Mouse (Mus musculus): ENCODE measurements around the gene Pnma1. TPM values are rescaled to one million over a fixed set of nuclear protein-coding genes. Genes with fewer than 3 reads are reported as not detected.

The Pnma1 gene
- polyA plus RNA-seq, 1 experiment from 2014 or later = 0.49 TPM

DNA sequence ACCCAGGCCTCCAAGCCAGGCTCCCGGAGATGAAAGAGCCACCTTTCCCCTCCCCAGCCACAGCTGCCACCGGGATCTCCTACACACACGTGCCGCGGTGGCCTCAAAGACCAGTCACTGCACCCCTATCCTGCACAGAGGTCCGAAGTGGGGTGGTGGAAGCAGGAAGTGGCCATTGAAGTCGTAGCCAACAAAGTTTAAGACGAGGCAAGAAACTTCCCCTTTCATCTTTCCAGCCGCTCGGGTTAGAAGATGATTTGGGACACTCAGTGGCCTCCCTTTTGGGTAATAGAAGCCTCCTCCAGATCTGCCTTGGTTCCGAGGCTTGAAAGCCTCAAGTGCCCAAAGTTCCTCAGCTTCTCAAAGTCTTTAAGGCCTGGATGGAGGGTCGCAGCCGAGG lies 44.0 kb upstream of the Pnma1 start:
- H3K9me3 ChIP-seq (ENCODE audit: control insufficient read depth, low read length) = no peaks in the 10 kb centered on the region
- peak overlapping the region; percentile 96 for H3K9ac ChIP-seq (ENCODE audit: low read length)
- peak overlapping the region; percentile 100 for H3K27ac ChIP-seq (replicated peaks)
- ATAC-seq (ENCODE audit: low FRiP score, low TSS enrichment) (no peak), DNase-seq (ENCODE audit: low spot score) (no peak)
- WGBS = 6% methylated on average over 13 of the region's 13 CpGs
- H3K4me3 ChIP-seq (ENCODE audit: low read depth, low read length) = peak overlapping the region; percentile 87
- no peak for TF ChIP-seq EP300 (optimal IDR thresholded peaks at IDR 0.05)
- no peak for TF ChIP-seq CTCF (IDR thresholded peaks at IDR 0.05; ENCODE audit: low read depth)
- no peaks in the 10 kb centered on the region for H3K36me3 ChIP-seq (ENCODE audit: control insufficient read depth, insufficient read depth, low read length)
- H3K27me3 ChIP-seq (ENCODE audit: control insufficient read depth, insufficient read depth, low read length) = no peaks in the 10 kb centered on the region
- peak overlapping the region; percentile 96 for H3K4me2 ChIP-seq (replicated peaks; ENCODE audit: low read depth)
- peaks cover 30% of the 10 kb centered on the region for H3K4me1 ChIP-seq (replicated peaks; ENCODE audit: control insufficient read depth, insufficient read depth)

DNA sequence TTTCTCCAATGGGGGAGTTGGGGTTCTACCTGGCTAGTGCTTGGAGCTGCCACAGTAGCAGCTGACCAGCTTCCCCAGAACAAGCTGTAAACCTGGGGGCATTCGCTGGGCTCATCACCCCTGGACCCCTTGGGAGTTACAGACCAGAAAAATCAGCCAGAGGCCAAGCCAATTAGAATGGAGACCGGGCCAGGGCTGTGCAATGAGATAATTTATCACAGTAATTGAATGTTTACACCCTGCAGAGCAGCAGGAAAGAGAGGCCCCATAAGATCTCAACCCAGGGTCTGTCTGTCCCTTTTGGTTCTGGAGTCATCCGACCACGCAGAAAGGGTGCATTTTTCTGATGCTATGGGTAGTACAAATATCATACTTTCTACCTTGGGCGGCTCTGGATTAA lies 43.5 kb upstream of the Pnma1 start:
- TF ChIP-seq EP300 (optimal IDR thresholded peaks at IDR 0.05) (no peak), CTCF (IDR thresholded peaks at IDR 0.05; ENCODE audit: low read depth) (no peak)
- Histone ChIP-seq H3K9me3 (ENCODE audit: control insufficient read depth, low read length) (no peaks in the 10 kb centered on the region), H3K4me1 (replicated peaks; ENCODE audit: control insufficient read depth, insufficient read depth) (peaks cover 31% of the 10 kb centered on the region), H3K4me3 (ENCODE audit: low read depth, low read length) (peak overlapping the region; percentile 87), H3K36me3 (ENCODE audit: control insufficient read depth, insufficient read depth, low read length) (no peaks in the 10 kb centered on the region), H3K4me2 (replicated peaks; ENCODE audit: low read depth) (peak overlapping the region; percentile 96), H3K9ac (ENCODE audit: low read length) (peak overlapping the region; percentile 96), H3K27me3 (ENCODE audit: control insufficient read depth, insufficient read depth, low read length) (no peaks in the 10 kb centered on the region), H3K27ac (replicated peaks) (peak overlapping the region; percentile 100)
- DNase-seq (ENCODE audit: low spot score) = no peak
- 25% methylated on average over 5 of the region's 5 CpGs for WGBS
- no peak for ATAC-seq (ENCODE audit: low FRiP score, low TSS enrichment)

DNA sequence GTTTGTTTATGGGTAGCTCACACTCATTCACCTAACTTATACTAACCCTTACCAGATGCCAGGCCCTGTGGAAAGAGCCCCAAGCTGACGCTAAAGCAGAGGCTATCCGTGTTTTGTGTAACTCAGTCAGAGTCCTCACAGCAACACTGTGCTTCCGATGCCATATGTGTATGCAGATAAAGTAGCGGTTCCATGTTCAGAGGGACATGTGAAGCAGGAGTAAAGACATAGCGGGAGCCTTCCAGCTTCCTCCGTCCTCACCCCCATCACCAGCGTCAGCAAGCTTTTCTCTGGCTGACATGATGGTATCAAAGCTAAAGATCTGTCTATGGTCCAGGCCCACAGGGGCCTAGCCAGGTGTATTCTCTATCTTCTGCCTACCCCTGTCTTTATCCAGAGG lies 42.9 kb upstream of the Pnma1 start:
- Histone ChIP-seq H3K4me2 (replicated peaks; ENCODE audit: low read depth) (peak overlapping the region; percentile 96; the same call in 1 of the 2 replicates), H3K27ac (replicated peaks) (no peak overlapping the region), H3K36me3 (ENCODE audit: control insufficient read depth, insufficient read depth, low read length) (no peaks in the 10 kb centered on the region), H3K27me3 (ENCODE audit: control insufficient read depth, insufficient read depth, low read length) (no peaks in the 10 kb centered on the region), H3K4me3 (ENCODE audit: low read depth, low read length) (no peak overlapping the region), H3K9ac (ENCODE audit: low read length) (no peak overlapping the region), H3K4me1 (replicated peaks; ENCODE audit: control insufficient read depth, insufficient read depth) (peaks cover 34% of the 10 kb centered on the region), H3K9me3 (ENCODE audit: control insufficient read depth, low read length) (no peaks in the 10 kb centered on the region)
- DNase-seq (ENCODE audit: low spot score) (no peak), ATAC-seq (ENCODE audit: low FRiP score, low TSS enrichment) (no peak)
- TF ChIP-seq CTCF (IDR thresholded peaks at IDR 0.05; ENCODE audit: low read depth) (no peak), EP300 (optimal IDR thresholded peaks at IDR 0.05) (no peak)
- WGBS = 72% methylated on average over 7 of the region's 7 CpGs

DNA sequence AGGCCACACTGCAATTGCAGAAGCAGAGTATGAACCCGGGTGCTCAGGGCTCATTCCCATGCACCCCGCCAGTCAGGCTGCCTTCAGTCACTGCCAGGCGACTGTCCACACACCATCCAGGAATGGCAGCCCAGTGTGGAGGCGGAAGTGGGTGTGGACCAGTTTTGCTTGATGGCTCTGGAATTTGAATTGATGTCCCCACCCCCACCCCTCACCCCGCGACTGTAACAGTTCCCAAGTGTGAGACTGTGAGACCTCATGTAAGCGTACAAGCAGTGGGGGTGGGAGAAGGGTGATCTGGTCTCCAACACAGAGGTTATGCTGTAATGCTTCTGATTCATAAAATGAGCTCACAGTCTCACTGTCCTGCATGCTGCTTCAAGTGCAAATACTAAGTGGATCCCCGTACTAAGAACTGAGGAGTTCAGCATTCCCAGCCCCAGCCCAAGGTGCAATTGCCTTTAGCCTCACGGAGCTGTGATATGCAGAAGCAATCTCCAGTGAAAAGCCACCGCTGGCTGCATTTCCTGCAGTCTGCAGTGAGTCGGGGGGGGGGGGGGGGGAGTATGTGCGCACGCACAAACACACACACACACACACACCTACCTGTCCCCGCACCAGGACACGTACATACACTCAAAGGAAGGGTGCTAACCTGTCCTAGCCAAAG lies 42.0 kb upstream of the Pnma1 start:
- DNase-seq (ENCODE audit: low spot score) (no peak), ATAC-seq (ENCODE audit: low FRiP score, low TSS enrichment) (no peak)
- Histone ChIP-seq H3K27me3 (ENCODE audit: control insufficient read depth, insufficient read depth, low read length) (no peaks in the 10 kb centered on the region), H3K4me2 (replicated peaks; ENCODE audit: low read depth) (no peak overlapping the region), H3K27ac (replicated peaks) (0 out of 2 replicates have a peak overlapping the region, but pooled peaks have one; percentile 13), H3K4me1 (replicated peaks; ENCODE audit: control insufficient read depth, insufficient read depth) (peaks cover 34% of the 10 kb centered on the region), H3K9ac (ENCODE audit: low read length) (no peak overlapping the region), H3K36me3 (ENCODE audit: control insufficient read depth, insufficient read depth, low read length) (no peaks in the 10 kb centered on the region), H3K4me3 (ENCODE audit: low read depth, low read length) (no peak overlapping the region), H3K9me3 (ENCODE audit: control insufficient read depth, low read length) (no peaks in the 10 kb centered on the region)
- TF ChIP-seq EP300 (optimal IDR thresholded peaks at IDR 0.05) (no peak), CTCF (IDR thresholded peaks at IDR 0.05; ENCODE audit: low read depth) (no peak)
- 46% methylated on average over 13 of the region's 15 CpGs for WGBS

DNA sequence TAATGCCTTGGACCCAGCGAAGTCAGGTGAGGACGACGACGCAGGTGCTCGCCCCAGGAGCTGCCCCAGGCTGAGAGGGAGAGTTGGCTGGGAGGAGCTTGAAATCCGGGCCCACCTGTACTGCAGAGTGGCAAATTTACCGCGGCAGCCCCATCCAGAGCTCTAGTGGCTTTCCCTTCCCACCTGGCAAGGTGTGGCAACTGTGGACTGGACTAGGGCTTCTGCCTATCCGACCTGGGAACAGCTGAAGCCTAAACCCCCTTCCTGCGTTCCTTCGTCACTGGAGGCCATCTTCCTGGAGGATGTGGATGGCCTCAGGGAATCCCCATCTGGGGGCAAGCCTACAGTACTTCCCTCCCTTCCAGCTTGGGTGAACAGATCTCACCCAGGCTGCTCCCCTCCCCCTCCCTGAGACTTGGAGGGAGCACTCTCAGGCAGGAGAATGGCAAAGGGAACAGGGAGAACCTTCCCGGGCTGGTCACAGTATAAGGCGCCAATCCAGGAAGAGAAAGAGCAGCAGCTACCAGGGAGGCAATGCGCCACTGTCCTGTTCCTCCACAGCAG lies 40.7 kb upstream of the Pnma1 start:
- Histone ChIP-seq H3K27me3 (ENCODE audit: control insufficient read depth, insufficient read depth, low read length) (no peaks in the 10 kb centered on the region), H3K9me3 (ENCODE audit: control insufficient read depth, low read length) (no peaks in the 10 kb centered on the region), H3K9ac (ENCODE audit: low read length) (peak overlapping the region; percentile 23; the same call in 1 of the 2 replicates), H3K27ac (replicated peaks) (peak overlapping the region; percentile 53), H3K4me3 (ENCODE audit: low read depth, low read length) (no peak overlapping the region), H3K4me2 (replicated peaks; ENCODE audit: low read depth) (no peak overlapping the region), H3K4me1 (replicated peaks; ENCODE audit: control insufficient read depth, insufficient read depth) (peaks cover 34% of the 10 kb centered on the region), H3K36me3 (ENCODE audit: control insufficient read depth, insufficient read depth, low read length) (no peaks in the 10 kb centered on the region)
- TF ChIP-seq EP300 (optimal IDR thresholded peaks at IDR 0.05) = no peak
- no peak for TF ChIP-seq CTCF (IDR thresholded peaks at IDR 0.05; ENCODE audit: low read depth)
- ATAC-seq (ENCODE audit: low FRiP score, low TSS enrichment) (no peak), DNase-seq (ENCODE audit: low spot score) (no peak)
- WGBS = 54% methylated on average over 14 of the region's 14 CpGs

All from stomach, postnatal 0 days (tissue).